Mouse (Mus musculus) forebrain, embryonic 13.5 days (tissue): ENCODE results near the gene Srsf3. TPM values are rescaled to one million over a fixed set of nuclear protein-coding genes. Genes with fewer than 3 reads are reported as not detected.
"Not testable (repeated sequence)": the region's sequence is repeated elsewhere in the genome, so short reads cannot be mapped to it uniquely, and the experiment has no call there.

Source experiments
- ATAC-seq: fragments of 200-750 bp; cut with Nextera tagmentation; 2 replicates; pipeline ENCODE4 v1.8.0; 2017
- H3K27ac ChIP-seq: fragments of 300-500 bp; sonication (generic); 2 replicates; pipeline ENCODE4 v1.5.1; 2015; ENCODE audit warnings: inconsistent platforms, mild to moderate bottlenecking, moderate library complexity
- H3K27me3 ChIP-seq: fragments of 300-500 bp; sonication (generic); 2 replicates; pipeline ENCODE4 v1.6.1; 2015; ENCODE audit warnings: mild to moderate bottlenecking, inconsistent platforms
- H3K36me3 ChIP-seq: fragments of 300-500 bp; sonication (generic); 2 replicates; pipeline ENCODE4 v1.6.1; 2015; ENCODE audit warnings: mild to moderate bottlenecking, inconsistent platforms; ENCODE audit not compliant: poor library complexity, severe bottlenecking
- H3K4me1 ChIP-seq: fragments of 300-500 bp; sonication (generic); 2 replicates; pipeline ENCODE4 v1.6.1; 2015; ENCODE audit warnings: inconsistent platforms
- H3K4me2 ChIP-seq: fragments of 300-500 bp; sonication (generic); 2 replicates; pipeline ENCODE4 v1.6.1; 2015; ENCODE audit warnings: inconsistent platforms, mild to moderate bottlenecking, moderate library complexity
- H3K4me3 ChIP-seq: fragments of 300-500 bp; sonication (generic); 2 replicates; pipeline ENCODE4 v1.5.1; 2015; ENCODE audit warnings: mild to moderate bottlenecking, inconsistent platforms
- H3K9ac ChIP-seq: fragments of 300-500 bp; sonication (generic); 2 replicates; pipeline ENCODE4 v1.6.1; 2015; ENCODE audit warnings: mild to moderate bottlenecking, inconsistent platforms
- H3K9me3 ChIP-seq: fragments of 300-500 bp; sonication (generic); replicated peaks from 2 replicates; pipeline ENCODE4 v1.6.1; 2016; ENCODE audit warnings: inconsistent platforms
- WGBS: fragments of 180-500 bp; shearing (Covaris S2); methylation state at CpG from one replicate; pipeline ENCODE4 v1.1.7; 2015; 5-methylcytosine and 5-hydroxymethylcytosine counted together
- polyA plus RNA-seq: library from polyadenylated mRNA; unstranded; fragments of >200 nt; fragmentation: Nextera tagmentation; extraction: Ambion mirVana; gene quantifications from 2 replicates; pipeline ENCODE4 v1.2.1, GENCODE M21; 2015

Gene Srsf3
- polyA plus RNA-seq, 1 experiment from 2014 or later = 753 TPM

- Histone ChIP-seq H3K36me3 (no peaks in the 10 kb centered on the region), H3K9ac (no peak overlapping the region), H3K4me1 (peaks cover 14% of the 10 kb centered on the region), H3K27ac (no peak overlapping the region), H3K4me3 (no peak overlapping the region), H3K9me3 (no peaks in the 10 kb centered on the region), H3K4me2 (no peak overlapping the region), H3K27me3 (peaks cover 12% of the 10 kb centered on the region; the same call in 1 of the 2 replicates)
- ATAC-seq = no peak
Measured at GRCm38 (mm10) chr17:29020444-29020843, 12.0 kb upstream of the Srsf3 start.

GRCm38 (mm10) chr17:29022230-29022819, 10.1 kb upstream of the Srsf3 start:
- ATAC-seq = 0 out of 2 replicates have a peak, but pooled peaks have one; percentile 33
- H3K9me3 ChIP-seq = no peaks in the 10 kb centered on the region
- peaks cover 12% of the 10 kb centered on the region; the same call in 1 of the 2 replicates for H3K27me3 ChIP-seq
- 0 out of 2 replicates have a peak overlapping the region, but pooled peaks have one; percentile 13 for H3K4me2 ChIP-seq
- H3K36me3 ChIP-seq = no peaks in the 10 kb centered on the region
- no peak overlapping the region for H3K4me3 ChIP-seq
- no peak overlapping the region for H3K27ac ChIP-seq
- no peak overlapping the region for H3K9ac ChIP-seq
- WGBS = 26% methylated on average over 15 of the region's 15 CpGs
- peaks cover 14% of the 10 kb centered on the region for H3K4me1 ChIP-seq

GRCm38 (mm10) chr17:29023346-29023745, 9.1 kb upstream of the Srsf3 start:
- 91% methylated on average over 6 of the region's 6 CpGs for WGBS
- no peak for ATAC-seq
- H3K4me2 ChIP-seq = no peak overlapping the region
- peaks cover 12% of the 10 kb centered on the region; the same call in 1 of the 2 replicates for H3K27me3 ChIP-seq
- no peak overlapping the region for H3K27ac ChIP-seq
- no peak overlapping the region for H3K9ac ChIP-seq
- no peaks in the 10 kb centered on the region for H3K36me3 ChIP-seq
- no peaks in the 10 kb centered on the region for H3K9me3 ChIP-seq
- H3K4me1 ChIP-seq = peaks cover 14% of the 10 kb centered on the region
- H3K4me3 ChIP-seq = no peak overlapping the region

- Histone ChIP-seq H3K9me3 (no peaks in the 10 kb centered on the region), H3K9ac (no peak overlapping the region; the same call in 1 of the 2 replicates), H3K4me1 (peaks cover 14% of the 10 kb centered on the region), H3K4me2 (no peak overlapping the region), H3K4me3 (no peak overlapping the region), H3K36me3 (no peaks in the 10 kb centered on the region), H3K27ac (no peak overlapping the region), H3K27me3 (peaks cover 12% of the 10 kb centered on the region; the same call in 1 of the 2 replicates)
- ATAC-seq = no peak
- WGBS = 40% methylated on average over 22 of the region's 22 CpGs
Measured at GRCm38 (mm10) chr17:29024047-29024892, 8.2 kb upstream of the Srsf3 start.

GRCm38 (mm10) chr17:29024896-29025565, 7.4 kb upstream of the Srsf3 start:
- H3K4me2 ChIP-seq = no peak overlapping the region
- no peak overlapping the region for H3K27ac ChIP-seq
- H3K36me3 ChIP-seq = no peaks in the 10 kb centered on the region
- no peaks in the 10 kb centered on the region for H3K9me3 ChIP-seq
- H3K4me3 ChIP-seq = no peak overlapping the region
- peaks cover 12% of the 10 kb centered on the region; the same call in 1 of the 2 replicates for H3K27me3 ChIP-seq
- ATAC-seq = no peak
- peaks cover 14% of the 10 kb centered on the region for H3K4me1 ChIP-seq
- WGBS = 16% methylated on average over 10 of the region's 10 CpGs
- H3K9ac ChIP-seq = no peak overlapping the region; the same call in 1 of the 2 replicates

GRCm38 (mm10) chr17:29026652-29027356, 5.6 kb upstream of the Srsf3 start:
- Histone ChIP-seq H3K27me3 (peaks cover 12% of the 10 kb centered on the region; the same call in 1 of the 2 replicates), H3K4me1 (peaks cover 20% of the 10 kb centered on the region), H3K4me3 (no peak overlapping the region), H3K9ac (no peak overlapping the region), H3K36me3 (no peaks in the 10 kb centered on the region), H3K4me2 (no peak overlapping the region), H3K27ac (no peak overlapping the region), H3K9me3 (no peaks in the 10 kb centered on the region)
- no peak for ATAC-seq
- WGBS = 40% methylated on average over 5 of the region's 5 CpGs

- Histone ChIP-seq H3K9ac (no peak overlapping the region), H3K27ac (no peak overlapping the region), H3K4me3 (no peak overlapping the region), H3K4me1 (peaks cover 15% of the 10 kb centered on the region), H3K4me2 (no peak overlapping the region), H3K9me3 (no peaks in the 10 kb centered on the region), H3K27me3 (no peaks in the 10 kb centered on the region), H3K36me3 (no peaks in the 10 kb centered on the region)
- WGBS = 88% methylated on average over 6 of the region's 6 CpGs
- no peak for ATAC-seq
Measured at GRCm38 (mm10) chr17:29030321-29031034, 1.9 kb upstream of the Srsf3 start.

- not testable (repeated sequence) for H3K9me3 ChIP-seq, H3K27me3 ChIP-seq, H3K36me3 ChIP-seq, ATAC-seq
- peak overlapping the region; percentile 78 for H3K4me2 ChIP-seq
- H3K4me3 ChIP-seq = peak overlapping the region; percentile 73
- peak overlapping the region; percentile 97 for H3K9ac ChIP-seq
- peaks cover 21% of the 10 kb centered on the region for H3K4me1 ChIP-seq
- peak overlapping the region; percentile 99 for H3K27ac ChIP-seq
- 57% methylated on average over 7 of the region's 7 CpGs for WGBS
Measured at GRCm38 (mm10) chr17:29031085-29031711, 1.2 kb upstream of the Srsf3 start.

GRCm38 (mm10) chr17:29031771-29032273, 606 bp upstream of the Srsf3 start:
- Histone ChIP-seq H3K4me1 (peaks cover 27% of the 10 kb centered on the region), H3K36me3 (peaks cover 9% of the 10 kb centered on the region), H3K4me2 (peak overlapping the region; percentile 78), H3K9ac (peak overlapping the region; percentile 97), H3K4me3 (peak overlapping the region; percentile 73), H3K27me3 (no peaks in the 10 kb centered on the region), H3K9me3 (no peaks in the 10 kb centered on the region), H3K27ac (peak overlapping the region; percentile 99)
- no peak for ATAC-seq
- WGBS = under 1% methylated on average over 26 of the region's 26 CpGs

GRCm38 (mm10) chr17:29033569-29034061, 1.2 kb downstream of the Srsf3 start:
- Histone ChIP-seq H3K4me3 (peak overlapping the region; percentile 73), H3K27me3 (no peaks in the 10 kb centered on the region), H3K9me3 (no peaks in the 10 kb centered on the region), H3K9ac (peak overlapping the region; percentile 97), H3K4me2 (peak overlapping the region; percentile 88), H3K36me3 (peaks cover 26% of the 10 kb centered on the region), H3K27ac (no peak overlapping the region), H3K4me1 (peaks cover 43% of the 10 kb centered on the region)
- 1% methylated on average over 6 of the region's 6 CpGs for WGBS
- ATAC-seq = no peak
